Mouse (Mus musculus): Measurements from ENCODE around the gene Klk9. TPM values are rescaled to one million over a fixed set of nuclear protein-coding genes. Genes with fewer than 3 reads are reported as not detected.

The Klk9 gene
- polyA plus RNA-seq, 1 experiment, result not detected

- H3K27ac ChIP-seq (replicated peaks; ENCODE audit: low read depth, low read length), result no peak within 1 kb of the TSS
- no peaks in the 10 kb centered on the region for H3K4me1 ChIP-seq (ENCODE audit: control insufficient read depth, insufficient read depth, insufficient read length, low read length)
- no peak within 1 kb of the TSS for H3K4me3 ChIP-seq (ENCODE audit: insufficient read depth, low read depth, low read length)
Observed at GRCm38 (mm10) chr7:43824199-43824598, 32.5 kb downstream of the Klk9 start, which contains the start of gene Klk6. Gene Klk6, plus strand, starts transcription at chr7:43824499.

- Histone ChIP-seq H3K27ac (replicated peaks; ENCODE audit: low read depth, low read length) (no peak overlapping the region), H3K4me3 (ENCODE audit: insufficient read depth, low read depth, low read length) (no peak overlapping the region)
Observed at GRCm38 (mm10) chr7:43826056-43826455, 34.4 kb downstream of the Klk9 start.

GRCm38 (mm10) chr7:43827706-43828105 lies 36.0 kb downstream of the Klk9 start:
- Histone ChIP-seq H3K4me1 (ENCODE audit: control insufficient read depth, insufficient read depth, insufficient read length, low read length) (no peaks in the 10 kb centered on the region), H3K27ac (replicated peaks; ENCODE audit: low read depth, low read length) (no peak overlapping the region), H3K4me3 (ENCODE audit: insufficient read depth, low read depth, low read length) (no peak overlapping the region)

More at GRCm38 (mm10) chr7:43826056-43826455, 34.4 kb downstream of the Klk9 start:
- H3K4me1 ChIP-seq (ENCODE audit: control insufficient read depth, insufficient read depth, insufficient read length, low read length), result no peaks in the 10 kb centered on the region

- H3K4me3 ChIP-seq (ENCODE audit: insufficient read depth, low read depth, low read length), result no peak overlapping the region
- H3K27ac ChIP-seq (replicated peaks; ENCODE audit: low read depth, low read length), result no peak overlapping the region
- no peaks in the 10 kb centered on the region for H3K4me1 ChIP-seq (ENCODE audit: control insufficient read depth, insufficient read depth, insufficient read length, low read length)
Observed at GRCm38 (mm10) chr7:43829006-43829405, 37.3 kb downstream of the Klk9 start.

- H3K27ac ChIP-seq (replicated peaks; ENCODE audit: low read depth, low read length), result no peak within 1 kb of the TSS
- H3K4me1 ChIP-seq (ENCODE audit: control insufficient read depth, insufficient read depth, insufficient read length, low read length), result no peaks in the 10 kb centered on the region
- H3K4me3 ChIP-seq (ENCODE audit: insufficient read depth, low read depth, low read length), result no peak within 1 kb of the TSS
Observed at GRCm38 (mm10) chr7:43841701-43842100, 50.0 kb downstream of the Klk9 start, which contains the start of gene Klk5. Gene Klk5, plus strand, starts transcription at chr7:43841971.

GRCm38 (mm10) chr7:43843801-43844200 lies 52.1 kb downstream of the Klk9 start:
- Histone ChIP-seq H3K4me1 (ENCODE audit: control insufficient read depth, insufficient read depth, insufficient read length, low read length) (no peaks in the 10 kb centered on the region), H3K4me3 (ENCODE audit: insufficient read depth, low read depth, low read length) (no peak overlapping the region), H3K27ac (replicated peaks; ENCODE audit: low read depth, low read length) (no peak overlapping the region)

Other genes with a start within 250 kb of the Klk9 start
- 1.4 and 5.5 TPM in 2 replicates for gene Cd33, start 247.5 kb upstream of the Klk9 start, polyA plus RNA-seq (2012; ENCODE audit: insufficient read depth, insufficient read length, missing spikeins)
- 0.79 and 0.88 TPM in 2 replicates for gene Zfp658, start 229.6 kb upstream of the Klk9 start, polyA plus RNA-seq (2012; ENCODE audit: insufficient read depth, insufficient read length, missing spikeins)
- 2.9 and 4.4 TPM in 2 replicates for gene Zfp719, start 212.3 kb upstream of the Klk9 start, polyA plus RNA-seq (2012; ENCODE audit: insufficient read depth, insufficient read length, missing spikeins)
- not detected in 2 replicates for gene Zfp819, start 184.7 kb upstream of the Klk9 start, polyA plus RNA-seq (2012; ENCODE audit: insufficient read depth, insufficient read length, missing spikeins)
- gene Ceacam18, start 157.2 kb upstream of the Klk9 start, polyA plus RNA-seq (2012; ENCODE audit: insufficient read depth, insufficient read length, missing spikeins), result not detected in 2 replicates
- gene Siglece, start 131.7 kb upstream of the Klk9 start, polyA plus RNA-seq (2012; ENCODE audit: insufficient read depth, insufficient read length, missing spikeins), result 1.3 and 2.7 TPM in 2 replicates
- 1.7 and 2.5 TPM in 2 replicates for gene Ctu1, start 119.9 kb upstream of the Klk9 start, polyA plus RNA-seq (2012; ENCODE audit: insufficient read depth, insufficient read length, missing spikeins)
- not detected in 2 replicates for gene Klk14, start 101.5 kb upstream of the Klk9 start, polyA plus RNA-seq (2012; ENCODE audit: insufficient read depth, insufficient read length, missing spikeins)
- gene Klk13, start 79.3 kb upstream of the Klk9 start, polyA plus RNA-seq (2012; ENCODE audit: insufficient read depth, insufficient read length, missing spikeins), result not detected in 2 replicates
- not detected in 2 replicates for gene Klk12, start 23.0 kb upstream of the Klk9 start, polyA plus RNA-seq (2012; ENCODE audit: insufficient read depth, insufficient read length, missing spikeins)
- gene Klk11, start 17.3 kb upstream of the Klk9 start, polyA plus RNA-seq (2012; ENCODE audit: insufficient read depth, insufficient read length, missing spikeins), result not detected in 2 replicates
- gene Klk10, start 10.9 kb upstream of the Klk9 start, polyA plus RNA-seq (2012; ENCODE audit: insufficient read depth, insufficient read length, missing spikeins), result not detected in 2 replicates
- gene Klk8, start 5.7 kb downstream of the Klk9 start, polyA plus RNA-seq (2012; ENCODE audit: insufficient read depth, insufficient read length, missing spikeins), result 2.3 and 3.4 TPM in 2 replicates
- not detected in 2 replicates for gene Klk7, start 19.4 kb downstream of the Klk9 start, polyA plus RNA-seq (2012; ENCODE audit: insufficient read depth, insufficient read length, missing spikeins)
- gene Klk6, start 32.6 kb downstream of the Klk9 start, polyA plus RNA-seq (2012; ENCODE audit: insufficient read depth, insufficient read length, missing spikeins), result not detected in 2 replicates
- gene Klk5, start 50.1 kb downstream of the Klk9 start, polyA plus RNA-seq (2012; ENCODE audit: insufficient read depth, insufficient read length, missing spikeins), result not detected in 2 replicates
- gene Klk4, start 89.3 kb downstream of the Klk9 start, polyA plus RNA-seq (2012; ENCODE audit: insufficient read depth, insufficient read length, missing spikeins), result not detected in 2 replicates
- not detected in 2 replicates for gene Klk15, start 141.8 kb downstream of the Klk9 start, polyA plus RNA-seq (2012; ENCODE audit: insufficient read depth, insufficient read length, missing spikeins)
- not detected in 2 replicates for gene Klk1b8, start 158.8 kb downstream of the Klk9 start, polyA plus RNA-seq (2012; ENCODE audit: insufficient read depth, insufficient read length, missing spikeins)
- not detected in 2 replicates for gene Klk1b1, start 174.9 kb downstream of the Klk9 start, polyA plus RNA-seq (2012; ENCODE audit: insufficient read depth, insufficient read length, missing spikeins)
- gene Klk1b9, start 184.2 kb downstream of the Klk9 start, polyA plus RNA-seq (2012; ENCODE audit: insufficient read depth, insufficient read length, missing spikeins), result not detected in 2 replicates
- not detected in 2 replicates for gene Klk1b11, start 204.0 kb downstream of the Klk9 start, polyA plus RNA-seq (2012; ENCODE audit: insufficient read depth, insufficient read length, missing spikeins)
- gene Klk1b26, start 220.3 kb downstream of the Klk9 start, polyA plus RNA-seq (2012; ENCODE audit: insufficient read depth, insufficient read length, missing spikeins), result not detected in 2 replicates